Mouse (Mus musculus): ENCODE data around the gene Hpf1.

The Hpf1 gene

GRCm38 (mm10) chr8:60891757-60892156, 1.5 kb downstream of the Hpf1 start:
- in situ Hi-C loops (cut with MboI, MseI) = no loop called here

GRCm38 (mm10) chr8:60895878-60896277, 5.7 kb downstream of the Hpf1 start:
- in situ Hi-C loops (cut with MboI, MseI) = no loop called here

GRCm38 (mm10) chr8:60900147-60900546, 9.9 kb downstream of the Hpf1 start:
- in situ Hi-C loops (cut with MboI, MseI) = no loop called here

- in situ Hi-C loops (cut with MboI, MseI) = no loop called here
Measured at GRCm38 (mm10) chr8:60912081-60912480, 21.9 kb downstream of the Hpf1 start.

GRCm38 (mm10) chr8:60912554-60912953, 22.3 kb downstream of the Hpf1 start:
- in situ Hi-C loops (cut with MboI, MseI) = no loop called here

GRCm38 (mm10) chr8:60919069-60919468, 28.9 kb downstream of the Hpf1 start:
- in situ Hi-C loops (cut with MboI, MseI) = no loop called here

GRCm38 (mm10) chr8:60920176-60920575, 30.0 kb downstream of the Hpf1 start:
- in situ Hi-C loops (cut with MboI, MseI) = no loop called here

- in situ Hi-C loops (cut with MboI, MseI) = no loop called here
Measured at GRCm38 (mm10) chr8:60933617-60934016, 43.4 kb downstream of the Hpf1 start.

- in situ Hi-C loops (cut with MboI, MseI) = no loop called here
Measured at GRCm38 (mm10) chr8:60938717-60939424, 48.7 kb downstream of the Hpf1 start.

GRCm38 (mm10) chr8:60942867-60943266, 52.6 kb downstream of the Hpf1 start:
- in situ Hi-C loops (cut with MboI, MseI) = no loop called here

- in situ Hi-C loops (cut with MboI, MseI) = no loop called here
Measured at GRCm38 (mm10) chr8:60947503-60947902, 57.3 kb downstream of the Hpf1 start.

GRCm38 (mm10) chr8:60949859-60950258, 59.6 kb downstream of the Hpf1 start:
- in situ Hi-C loops (cut with MboI, MseI) = no loop called here

GRCm38 (mm10) chr8:60951271-60951670, 61.1 kb downstream of the Hpf1 start:
- in situ Hi-C loops (cut with MboI, MseI) = no loop called here

GRCm38 (mm10) chr8:60951757-60952156, 61.5 kb downstream of the Hpf1 start:
- in situ Hi-C loops (cut with MboI, MseI) = no loop called here

- in situ Hi-C loops (cut with MboI, MseI) = no loop called here
Measured at GRCm38 (mm10) chr8:60952803-60953202, 62.6 kb downstream of the Hpf1 start.

GRCm38 (mm10) chr8:60954281-60955014, 64.2 kb downstream of the Hpf1 start:
- in situ Hi-C loops (cut with MboI, MseI) = no loop called here

- in situ Hi-C loops (cut with MboI, MseI) = no loop called here
Measured at GRCm38 (mm10) chr8:60956847-60957246, 66.6 kb downstream of the Hpf1 start.
